Mouse (Mus musculus) bone marrow, adult 2 months (tissue): Measurements from ENCODE around the gene Hoxa2.

ENCODE experiments used
- CTCF ChIP-seq: fragments of 200-500 bp; IDR thresholded peaks from 2 replicates; pipeline ENCODE4 v1.5.1; 2011; ENCODE audit warnings: low read length, control low read depth; ENCODE audit not compliant: control insufficient read depth, insufficient read depth
- POLR2A ChIP-seq: fragments of 200-500 bp; IDR thresholded peaks from 2 replicates; pipeline ENCODE4 v1.6.1; 2011; ENCODE audit warnings: low read depth, mild to moderate bottlenecking, control low read depth, low read length, borderline replicate concordance; ENCODE audit not compliant: control insufficient read depth

DNA sequence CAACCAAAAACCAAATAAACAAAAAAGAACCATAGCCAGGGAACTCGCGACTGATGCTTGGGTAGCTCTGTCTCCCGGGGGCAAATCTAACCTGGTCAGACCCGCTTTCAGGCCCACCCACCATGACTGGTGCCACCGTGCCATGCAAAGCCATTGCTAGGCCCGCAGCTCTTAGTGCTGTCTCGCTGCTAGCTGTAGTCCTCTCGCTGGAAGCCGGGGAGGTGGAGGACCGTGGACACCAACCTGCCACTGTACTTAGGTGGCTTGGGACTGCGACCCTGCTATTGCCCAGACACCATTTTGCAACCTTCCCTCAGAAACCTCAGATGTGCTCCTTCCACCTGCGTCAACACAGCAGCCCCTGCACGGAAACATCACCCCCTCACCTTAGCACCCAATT, 47.3 kb upstream of the Hoxa2 start:
- TF ChIP-seq POLR2A: no peak
- TF ChIP-seq CTCF: no peak
